ENCODE assay signal across 8 mouse cellular contexts in the genomic region with DNA sequence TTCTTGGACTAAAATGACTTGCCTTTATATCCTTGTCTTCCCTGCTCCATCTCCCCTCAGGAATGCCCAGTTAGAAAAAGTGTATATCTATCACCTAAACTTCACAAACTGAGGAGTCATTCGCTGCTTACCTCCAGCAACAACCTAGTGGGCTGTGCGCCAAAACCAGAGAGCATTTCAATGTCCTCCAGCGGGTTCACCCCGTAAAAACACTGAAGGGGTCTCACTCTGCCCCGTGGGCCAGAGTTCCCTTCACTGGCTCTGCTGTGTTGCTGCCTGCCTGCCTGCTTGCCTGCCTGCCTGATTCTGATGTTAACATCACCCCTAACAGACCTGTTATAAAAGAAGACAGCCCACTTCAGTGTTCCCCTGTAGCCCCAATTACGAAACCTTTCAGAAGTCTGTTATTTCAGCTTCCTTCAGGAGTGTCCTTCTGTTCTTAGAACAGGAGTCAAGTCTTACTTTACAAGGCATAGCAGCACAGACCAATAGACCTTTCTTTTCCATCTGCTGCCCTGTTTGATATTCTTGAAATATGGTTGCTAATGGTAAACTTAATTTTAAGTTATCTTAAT. TPM values are rescaled to one million over a fixed set of nuclear protein-coding genes. Genes with fewer than 3 reads are reported as not detected.
DNase-seq lines count a peak whose midpoint lies in the region; ATAC-seq and TF ChIP-seq lines count a peak whose summit lies in the region.

No protein-coding gene starts in this region.

- no peak for TF ChIP-seq POLR2A in limb, embryonic 14.5 days (IDR thresholded peaks at IDR 0.05; ENCODE audit: borderline replicate concordance, extremely low read depth, insufficient read depth, insufficient read length)

- H3K4me3 ChIP-seq in hindbrain, embryonic 12.5 days = peak overlapping the region; percentile 84
- H3K4me3 ChIP-seq in limb, embryonic 14.5 days (replicated peaks; ENCODE audit: low read length) = peak overlapping the region; percentile 87
- H3K4me3 ChIP-seq in midbrain, embryonic 16.5 days (ENCODE audit: low read depth, low read length) = peak overlapping the region; percentile 67

- no peak overlapping the region for H3K27ac ChIP-seq in hindbrain, embryonic 12.5 days
- H3K27ac ChIP-seq in limb, embryonic 14.5 days (replicated peaks; ENCODE audit: low read depth, low read length) = no peak overlapping the region
- H3K27ac ChIP-seq in midbrain, embryonic 16.5 days (ENCODE audit: low read length) = no peak overlapping the region

- intact Hi-C loops in left cerebral cortex, postnatal 14 days (cut with DNase I) = no loop called here

- H3K27me3 ChIP-seq in hindbrain, embryonic 12.5 days = no peaks in the 10 kb centered on the region
- no peaks in the 10 kb centered on the region for H3K27me3 ChIP-seq in limb, embryonic 14.5 days (ENCODE audit: control insufficient read depth, insufficient read depth, low read length)
- no peaks in the 10 kb centered on the region for H3K27me3 ChIP-seq in midbrain, embryonic 16.5 days (ENCODE audit: control insufficient read depth, insufficient read depth, low read depth, low read length)

- H3K9ac ChIP-seq in hindbrain, embryonic 12.5 days = peak overlapping the region; percentile 86
- H3K9ac ChIP-seq in limb, embryonic 14.5 days (ENCODE audit: low read depth, low read length, severe bottlenecking) = peak overlapping the region; percentile 87
- peak overlapping the region; percentile 70 for H3K9ac ChIP-seq in midbrain, embryonic 16.5 days (ENCODE audit: low read depth, low read length)

- peak overlapping the region; percentile 95 for H3K4me2 ChIP-seq in hindbrain, embryonic 12.5 days (replicated peaks)
- peak overlapping the region; percentile 65 for H3K4me2 ChIP-seq in limb, embryonic 14.5 days (replicated peaks; ENCODE audit: low read depth, low read length, severe bottlenecking)
- peak overlapping the region; percentile 98 for H3K4me2 ChIP-seq in midbrain, embryonic 16.5 days (ENCODE audit: low read length)

- peak; percentile 15 for DNase-seq in adrenal gland, adult 2 months
- DNase-seq in adrenal gland, adult 18-20 months (ENCODE audit: low spot score in 2 of 2) = no peak
- DNase-seq in thymus, postnatal 14 days = peak; percentile 7
- DNase-seq in thymus, postnatal 0 days (ENCODE audit: low spot score) = no peak
- DNase-seq in limb, embryonic 14.5 days (ENCODE audit: low spot score) = no peak
- no peak for DNase-seq in left cerebral cortex, postnatal 14 days (ENCODE audit: low spot score in 2 of 2)

- peaks cover 5% of the 10 kb centered on the region for H3K36me3 ChIP-seq in hindbrain, embryonic 12.5 days
- peaks cover 13% of the 10 kb centered on the region for H3K36me3 ChIP-seq in limb, embryonic 14.5 days (ENCODE audit: control insufficient read depth, insufficient read depth, low read length)
- H3K36me3 ChIP-seq in midbrain, embryonic 16.5 days (ENCODE audit: control insufficient read depth, insufficient read depth, low read length) = peaks cover 7% of the 10 kb centered on the region

- H3K9me3 ChIP-seq in hindbrain, embryonic 12.5 days (replicated peaks) = no peaks in the 10 kb centered on the region
- no peaks in the 10 kb centered on the region for H3K9me3 ChIP-seq in limb, embryonic 14.5 days (ENCODE audit: control insufficient read depth, low read length)
- H3K9me3 ChIP-seq in midbrain, embryonic 16.5 days (replicated peaks; ENCODE audit: control insufficient read depth, low read length, poor library complexity, severe bottlenecking) = no peaks in the 10 kb centered on the region

- WGBS in hindbrain, embryonic 12.5 days = 76% methylated on average over 6 of the region's 6 CpGs
- WGBS in limb, embryonic 14.5 days = 40% methylated on average over 6 of the region's 6 CpGs
- WGBS in midbrain, embryonic 16.5 days = 79% methylated on average over 6 of the region's 6 CpGs

- H3K4me1 ChIP-seq in hindbrain, embryonic 12.5 days = peaks cover 20% of the 10 kb centered on the region
- peaks cover 17% of the 10 kb centered on the region for H3K4me1 ChIP-seq in limb, embryonic 14.5 days (ENCODE audit: control insufficient read depth, insufficient read depth, low read length)
- peaks cover 24% of the 10 kb centered on the region for H3K4me1 ChIP-seq in midbrain, embryonic 16.5 days (ENCODE audit: control insufficient read depth, insufficient read depth, low read length)

- no peak for ATAC-seq in hindbrain, embryonic 12.5 days (ENCODE audit: low FRiP score)
- no peak for ATAC-seq in limb, embryonic 14.5 days (ENCODE audit: low FRiP score, low read depth)
- no peak for ATAC-seq in midbrain, embryonic 16.5 days

RNA-seq across cellular contexts. Expression of a gene that starts 1.1 kb away (rescaled TPM):
- 10 to 100 TPM; 55.7 to 58.1 TPM for total RNA-seq in adrenal gland, adult 2 months (2021)
- 5.3 and 8.2 TPM in 2 replicates for polyA plus RNA-seq in adrenal gland, adult 2 months (2012; rRNA removed)
- total RNA-seq in adrenal gland, adult 18-20 months (2021) = 10 to 100 TPM; 48.4 to 48.9 TPM
- 91.6 and 93.2 TPM in 2 replicates for polyA plus RNA-seq in thymus, postnatal 0 days (2015; fragmentation: Nextera tagmentation; extraction: Ambion mirVana)
- 104 and 113 TPM in 2 replicates for polyA plus RNA-seq in hindbrain, embryonic 12.5 days (2016; fragmentation: Nextera tagmentation; extraction: Ambion mirVana)
- 56.9 and 59.4 TPM in 2 replicates for polyA plus RNA-seq in limb, embryonic 14.5 days (2012; rRNA removed)
- polyA plus RNA-seq in limb, embryonic 14.5 days (2014; fragmentation: Nextera tagmentation; extraction: Ambion mirVana) = 93.3 and 94.0 TPM in 2 replicates
- polyA plus RNA-seq in midbrain, embryonic 16.5 days (2015; fragmentation: Nextera tagmentation; extraction: Ambion mirVana) = 78.6 and 86.0 TPM in 2 replicates
- total RNA-seq in left cerebral cortex, postnatal 14 days (2021) = 10 to 100 TPM; 33.3 to 39.2 TPM

RNA-seq across cellular contexts. Expression of a gene that starts 1.1 kb away (rescaled TPM):
- 10 to 100 TPM; 35.8 to 36.5 TPM for total RNA-seq in adrenal gland, adult 2 months (2021)
- 3.3 and 3.9 TPM in 2 replicates for polyA plus RNA-seq in adrenal gland, adult 2 months (2012; rRNA removed)
- 10 to 100 TPM; 31.7 to 31.9 TPM for total RNA-seq in adrenal gland, adult 18-20 months (2021)
- polyA plus RNA-seq in thymus, postnatal 0 days (2015; fragmentation: Nextera tagmentation; extraction: Ambion mirVana) = 51.5 and 52.9 TPM in 2 replicates
- polyA plus RNA-seq in hindbrain, embryonic 12.5 days (2016; fragmentation: Nextera tagmentation; extraction: Ambion mirVana) = 72.2 and 72.7 TPM in 2 replicates
- 30.4 and 42.3 TPM in 2 replicates for polyA plus RNA-seq in limb, embryonic 14.5 days (2012; rRNA removed)
- polyA plus RNA-seq in limb, embryonic 14.5 days (2014; fragmentation: Nextera tagmentation; extraction: Ambion mirVana) = 54.0 and 62.9 TPM in 2 replicates
- 50.4 and 59.3 TPM in 2 replicates for polyA plus RNA-seq in midbrain, embryonic 16.5 days (2015; fragmentation: Nextera tagmentation; extraction: Ambion mirVana)
- 10 to 100 TPM; 23.0 to 26.1 TPM for total RNA-seq in left cerebral cortex, postnatal 14 days (2021)

Comparison
In these comparisons a context has a peak if more than half of its experiments do, and no peak if none do; other contexts are left out.
1. DNase-seq: peak in adrenal gland, adult 2 months (single experiment) and thymus, postnatal 14 days (single experiment); none in adrenal gland, adult 18-20 months (0 of 2), thymus, postnatal 0 days (single experiment), limb, embryonic 14.5 days (single experiment) and left cerebral cortex, postnatal 14 days (0 of 2).
2. Peak in every context shown above with its lines, with median percentiles within 50 percentile points of each other: H3K4me2 ChIP-seq, H3K4me3 ChIP-seq and H3K9ac ChIP-seq.